Mouse (Mus musculus): ENCODE data around the gene Fxyd5.

The Fxyd5 gene

DNA sequence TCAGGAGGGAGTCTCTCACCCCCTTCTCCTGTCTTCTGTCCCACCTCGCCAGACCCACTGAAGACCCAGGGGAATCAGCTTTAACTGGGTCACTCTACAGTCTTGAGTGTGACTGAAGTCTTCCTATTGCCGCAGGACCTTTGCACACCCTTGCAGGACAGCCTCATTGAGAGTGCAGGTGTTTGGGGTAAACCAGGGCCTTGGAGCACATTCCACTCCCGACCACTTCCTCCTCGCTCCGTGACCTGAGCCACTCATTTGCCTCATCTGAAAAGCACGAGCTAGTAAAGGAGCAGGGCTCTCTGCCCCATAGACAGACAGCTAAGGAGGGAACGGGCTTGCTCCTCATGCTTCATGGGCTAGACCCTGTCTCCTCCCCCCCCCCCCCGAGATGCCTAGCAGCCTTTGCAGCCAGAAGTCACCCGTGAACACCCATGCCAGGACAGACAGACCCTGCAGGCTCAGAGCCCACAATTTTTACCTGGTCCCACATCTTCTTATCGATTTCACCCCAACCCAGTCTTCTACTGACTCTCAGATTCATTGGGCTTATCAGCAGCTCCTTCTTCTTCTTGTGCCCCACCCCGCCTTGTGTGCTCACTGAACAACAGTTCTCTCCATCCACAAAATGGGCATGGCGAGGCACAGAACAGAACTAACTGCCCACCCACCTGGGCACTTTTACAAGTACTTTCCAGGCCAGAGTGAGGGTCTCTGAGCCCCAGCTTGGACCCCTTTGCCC, 1.8 kb downstream of the Fxyd5 start:
- no peak for DNase-seq (ENCODE audit: low spot score in 2 of 2)

DNA sequence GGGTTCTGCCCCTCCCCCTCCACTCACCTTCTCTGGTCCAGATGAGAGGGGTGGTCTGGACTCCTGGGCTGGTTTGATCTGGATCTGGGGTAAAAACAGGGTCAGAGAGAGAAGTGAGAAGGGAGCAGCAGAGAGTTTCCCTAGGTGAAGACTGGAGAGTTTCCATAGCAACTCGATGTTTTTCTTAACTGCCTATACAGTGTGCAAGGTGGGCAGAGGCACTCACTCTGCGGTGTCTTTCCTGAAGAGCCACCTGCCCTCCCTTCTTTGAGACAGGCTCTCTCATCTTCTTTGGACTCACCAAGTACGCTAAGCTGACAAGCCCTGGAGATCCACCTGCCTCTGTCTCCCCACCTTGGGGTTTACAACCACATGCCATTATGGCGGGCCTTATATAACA, 3.3 kb downstream of the Fxyd5 start:
- no peak for DNase-seq (ENCODE audit: low spot score in 2 of 2)

DNA sequence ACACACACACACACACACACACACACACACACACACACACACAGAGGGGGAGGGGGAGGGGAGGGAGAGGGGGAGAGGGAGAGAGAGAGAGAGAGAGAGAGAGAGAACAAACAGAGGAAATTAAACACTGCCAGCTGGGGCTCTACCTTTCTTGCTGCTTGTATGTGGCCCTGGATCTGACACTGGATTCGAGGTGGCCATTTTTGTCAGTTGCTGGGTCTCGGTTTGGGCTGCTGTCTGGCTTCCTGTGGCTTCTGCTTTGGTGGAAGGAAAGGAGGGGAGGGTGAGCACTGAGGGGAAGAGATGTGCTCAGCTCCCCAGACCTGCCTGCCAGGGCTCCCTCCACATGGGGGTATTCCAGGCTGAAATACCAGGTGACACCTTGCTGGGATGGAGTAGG, 4.6 kb downstream of the Fxyd5 start:
- no peak for DNase-seq (ENCODE audit: low spot score in 2 of 2)

DNA sequence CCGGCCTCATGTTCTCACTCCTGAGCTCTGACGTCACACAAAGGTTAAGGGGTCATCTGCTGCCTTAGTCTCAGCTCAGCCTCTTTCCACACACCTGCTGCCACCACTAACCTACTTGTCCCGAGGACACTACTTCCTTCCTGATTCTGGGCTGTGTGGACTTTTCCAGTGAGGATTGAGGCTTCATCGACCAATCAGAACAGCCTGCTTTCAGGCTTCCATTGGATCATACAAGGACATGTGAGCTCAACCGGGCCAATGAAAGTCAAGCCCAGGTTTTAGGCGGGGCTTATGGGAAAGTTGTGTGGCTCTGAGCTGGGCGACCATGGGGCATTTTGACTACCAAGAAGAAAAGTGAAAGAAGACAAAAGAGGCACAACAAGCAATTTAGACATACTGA, 5.4 kb downstream of the Fxyd5 start:
- no peak for DNase-seq (ENCODE audit: low spot score in 2 of 2)

DNA sequence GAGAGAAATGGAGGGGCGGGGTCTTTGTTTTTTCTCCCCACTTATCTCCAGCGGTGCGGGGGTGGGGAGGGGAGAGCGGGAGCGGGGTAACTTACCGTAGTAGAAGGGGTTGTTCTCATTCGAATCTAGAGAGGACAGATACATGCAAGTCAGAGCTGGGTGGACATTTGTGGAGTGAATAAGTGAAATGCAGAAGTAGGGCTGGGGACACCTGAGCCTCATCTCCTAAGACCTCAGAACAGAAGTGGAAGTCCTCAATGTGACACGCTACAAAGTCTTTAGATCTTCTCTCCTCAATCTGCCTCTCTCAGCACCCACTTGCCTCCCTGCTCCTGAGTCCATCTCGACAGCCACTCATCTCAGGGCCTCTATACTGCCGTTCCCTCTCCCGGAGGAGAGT, 7.0 kb downstream of the Fxyd5 start:
- DNase-seq (ENCODE audit: low spot score in 2 of 2): no peak

DNA sequence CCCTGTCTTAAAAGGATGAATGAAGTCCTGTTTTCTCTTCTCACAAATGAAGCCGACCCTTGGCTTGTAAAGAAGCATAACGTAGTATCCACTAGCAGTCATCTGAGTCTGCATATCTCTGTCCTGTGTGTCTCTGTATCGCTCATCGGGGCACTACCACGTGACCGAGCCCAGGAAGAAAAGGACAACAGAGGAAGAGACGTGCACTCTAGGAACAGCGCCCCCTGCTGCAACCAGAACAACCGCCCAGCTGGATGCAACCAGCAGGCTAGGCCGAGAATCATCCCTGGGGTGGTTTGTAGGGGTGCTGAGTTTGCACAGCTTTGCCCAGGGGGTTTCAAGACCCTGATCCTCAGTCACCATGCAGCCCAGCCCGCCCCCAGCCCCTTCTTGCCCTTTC, 7.5 kb downstream of the Fxyd5 start:
- no peak for DNase-seq (ENCODE audit: low spot score in 2 of 2)

DNA sequence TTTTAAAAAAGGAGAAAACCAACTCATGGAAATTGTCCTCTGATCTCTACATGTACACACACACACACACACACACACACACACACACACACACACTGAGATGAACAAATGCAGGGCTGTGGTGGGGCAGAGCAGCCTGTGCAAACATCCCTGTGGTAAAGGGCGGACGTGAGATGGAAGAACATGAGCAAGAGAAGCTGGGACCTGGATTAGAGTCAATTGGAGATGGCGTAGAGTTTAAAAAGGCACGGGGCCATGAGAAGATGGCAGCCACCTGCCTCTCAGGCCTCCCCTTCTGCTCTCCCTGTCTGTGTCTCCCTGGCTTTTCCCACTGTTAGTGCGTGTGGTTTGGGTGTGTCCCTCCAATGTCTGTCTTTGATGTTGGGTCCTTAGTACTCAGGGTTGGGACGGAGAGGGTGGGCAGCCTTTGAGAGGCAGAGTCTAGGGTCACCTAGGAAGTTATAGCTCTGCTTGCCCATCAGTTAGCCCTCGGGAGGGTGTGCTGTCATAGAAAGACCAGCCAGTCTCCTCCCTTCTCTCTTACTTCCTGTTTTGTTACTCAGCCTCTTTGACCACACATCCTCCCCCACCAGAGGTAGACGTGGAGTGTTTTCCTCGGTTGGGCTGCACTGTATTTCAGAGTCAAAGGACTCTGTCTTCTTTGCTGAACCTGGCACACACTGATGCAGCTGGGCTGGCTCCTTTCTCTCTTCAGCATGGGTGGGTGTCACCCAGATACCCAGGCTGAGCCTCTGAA, 8.7 kb downstream of the Fxyd5 start:
- no peak for DNase-seq (ENCODE audit: low spot score in 2 of 2)

DNA sequence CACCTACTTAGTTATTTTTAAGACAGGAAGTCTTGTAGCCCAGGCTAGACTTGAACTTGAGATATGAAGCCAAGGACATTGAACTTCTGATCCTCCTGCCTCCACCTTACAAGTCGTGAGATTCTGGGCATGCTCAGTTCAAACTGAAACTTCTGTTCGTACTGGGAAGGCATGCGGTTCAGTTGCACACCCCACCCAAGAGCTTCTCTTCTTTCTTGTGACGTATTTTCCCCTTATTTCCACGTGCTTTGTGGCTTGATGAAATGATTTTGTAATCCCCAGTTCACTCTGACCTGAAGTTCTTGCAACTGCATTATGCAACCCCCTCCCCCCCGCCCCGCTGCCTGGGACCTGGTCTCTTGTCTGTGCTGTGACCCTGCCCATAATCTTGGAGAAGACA, 10.6 kb downstream of the Fxyd5 start:
- no peak for DNase-seq (ENCODE audit: low spot score in 2 of 2)

DNA sequence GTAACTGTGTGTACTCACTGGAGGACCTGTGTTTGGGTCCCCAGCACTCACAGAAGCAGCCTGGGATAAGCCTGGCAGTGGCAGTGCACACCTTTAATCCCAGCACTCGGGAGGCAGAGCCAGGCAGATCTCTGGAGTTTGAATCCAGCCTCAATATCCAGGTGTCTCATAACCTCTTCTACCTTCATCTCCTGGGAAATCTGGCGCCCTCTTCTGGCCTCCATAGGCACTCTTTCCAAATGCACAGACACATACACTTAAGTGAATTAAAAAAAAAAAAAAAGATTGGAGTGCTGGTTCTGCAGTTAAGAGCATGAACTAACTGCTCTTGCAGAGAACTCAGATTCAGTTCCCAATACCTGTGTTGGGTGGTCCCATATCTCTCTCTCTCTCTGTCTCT, 11.6 kb downstream of the Fxyd5 start:
- no peak for DNase-seq (ENCODE audit: low spot score in 2 of 2)

DNA sequence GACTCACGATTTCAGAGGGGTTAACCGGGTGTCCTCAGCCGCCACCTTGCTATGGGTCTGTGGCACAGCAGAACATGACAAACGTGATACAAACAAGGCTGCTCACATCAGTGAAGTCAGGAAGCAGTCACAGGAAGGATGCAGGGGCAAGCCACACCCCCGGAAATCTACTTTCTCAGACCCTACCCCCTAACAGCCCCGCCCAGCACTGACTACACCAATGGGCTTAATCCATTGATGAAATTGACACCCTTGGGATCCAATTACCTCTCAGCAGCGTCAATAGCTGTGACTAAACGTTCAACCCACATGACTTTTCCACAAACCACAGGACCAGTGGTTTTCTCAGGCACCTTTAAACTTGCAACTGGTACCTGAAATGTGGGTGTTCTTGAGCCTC, 13.7 kb downstream of the Fxyd5 start:
- no peak for DNase-seq (ENCODE audit: low spot score in 2 of 2)

DNA sequence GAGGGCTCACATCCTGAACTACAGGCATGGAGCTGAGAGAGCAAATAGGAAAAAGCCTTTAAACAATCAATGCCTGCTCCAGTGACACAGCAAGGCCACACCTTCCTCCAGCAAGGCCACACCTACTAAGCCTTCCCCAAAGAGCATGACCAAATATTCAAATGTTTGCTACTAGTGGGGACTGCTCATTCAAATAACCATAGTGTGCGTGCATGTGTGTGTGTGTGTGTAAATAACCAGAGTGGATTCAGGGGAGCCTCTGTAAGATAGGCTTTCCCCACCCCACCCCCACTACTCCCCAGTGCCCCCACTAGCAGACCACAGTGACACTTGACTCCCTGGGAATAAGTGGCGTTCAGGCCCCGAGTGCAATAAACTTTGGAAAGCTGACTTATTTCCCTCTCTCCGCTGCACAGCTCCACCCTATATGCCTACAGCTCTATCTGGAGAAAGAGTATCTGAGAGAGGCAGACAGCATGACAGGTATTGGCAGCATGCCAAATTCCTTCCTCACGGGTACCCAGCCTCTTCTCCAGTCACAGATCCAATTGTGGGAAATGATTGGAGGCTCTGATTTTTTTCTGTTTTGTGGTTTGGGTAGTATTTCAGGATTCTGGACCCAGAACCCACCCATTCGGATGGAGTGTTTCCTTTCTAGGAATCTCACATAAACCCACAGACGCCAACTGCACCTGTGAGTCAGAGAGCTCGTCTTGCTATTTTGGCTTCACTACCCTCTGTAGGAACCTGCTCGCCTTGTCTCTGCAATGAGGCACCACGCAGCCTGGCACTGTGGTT, 25.0 kb downstream of the Fxyd5 start:
- peak; percentile 69 to 87 for DNase-seq (ENCODE audit: low spot score in 2 of 2)

DNA sequence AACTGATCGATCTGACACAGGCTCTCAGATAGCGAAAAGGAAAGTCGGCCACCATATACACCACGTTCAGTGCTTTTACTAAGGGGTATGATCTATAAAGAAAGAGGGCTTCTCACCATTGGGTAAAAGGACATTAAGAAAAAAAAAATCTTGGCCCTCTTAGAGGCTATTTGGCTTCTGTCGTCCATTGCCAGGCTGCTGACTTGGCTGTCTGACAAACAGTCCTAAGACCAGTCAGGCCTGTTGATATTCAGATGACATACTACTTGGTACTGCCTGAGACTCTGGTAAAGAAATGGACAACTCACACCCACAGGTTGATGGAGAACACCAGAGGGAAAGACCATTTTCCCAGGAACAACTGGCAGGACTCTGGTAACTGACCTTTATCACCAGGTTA, 29.3 kb downstream of the Fxyd5 start:
- DNase-seq (ENCODE audit: low spot score in 2 of 2): no peak

DNA sequence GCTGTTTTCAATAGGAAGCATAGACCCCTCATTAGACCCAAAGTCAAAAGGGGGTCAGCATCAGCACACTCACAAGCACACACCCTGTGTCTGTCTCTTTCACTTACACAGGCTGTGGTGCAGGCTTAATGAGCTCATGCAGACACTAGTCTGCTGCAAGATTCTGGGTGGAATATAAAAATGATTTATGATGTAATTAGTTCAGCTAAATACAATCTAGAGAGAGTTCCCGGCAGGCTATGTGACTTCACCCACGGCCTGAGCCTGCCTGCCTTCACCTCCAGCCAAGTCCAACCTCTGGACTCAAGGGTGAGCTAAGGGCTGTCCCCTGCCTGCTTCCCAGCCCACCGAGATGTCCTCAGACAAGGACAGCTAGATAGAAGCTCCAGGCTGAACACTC, 33.4 kb downstream of the Fxyd5 start:
- DNase-seq (ENCODE audit: low spot score in 2 of 2): no peak

DNA sequence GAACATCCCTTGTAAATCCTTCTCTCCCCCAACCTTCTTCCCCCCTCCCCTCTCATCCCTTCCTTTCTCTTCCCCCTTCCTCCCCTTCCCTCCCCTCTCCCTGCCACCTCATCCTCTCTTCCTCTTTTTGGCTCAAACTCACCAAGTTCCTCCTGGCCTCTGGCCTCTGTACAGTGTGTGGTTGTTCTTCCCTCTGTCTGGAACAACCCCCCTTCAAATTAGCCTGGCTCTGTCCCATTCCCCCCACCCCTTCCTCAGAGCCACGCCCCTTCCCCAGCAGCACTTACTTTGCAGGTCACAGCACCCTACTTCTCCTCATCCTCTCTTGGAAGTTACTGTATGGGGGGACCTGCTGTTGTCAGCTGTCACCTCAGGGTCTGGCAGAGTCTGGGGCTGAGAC, 34.1 kb downstream of the Fxyd5 start:
- no peak for DNase-seq (ENCODE audit: low spot score in 2 of 2)

DNA sequence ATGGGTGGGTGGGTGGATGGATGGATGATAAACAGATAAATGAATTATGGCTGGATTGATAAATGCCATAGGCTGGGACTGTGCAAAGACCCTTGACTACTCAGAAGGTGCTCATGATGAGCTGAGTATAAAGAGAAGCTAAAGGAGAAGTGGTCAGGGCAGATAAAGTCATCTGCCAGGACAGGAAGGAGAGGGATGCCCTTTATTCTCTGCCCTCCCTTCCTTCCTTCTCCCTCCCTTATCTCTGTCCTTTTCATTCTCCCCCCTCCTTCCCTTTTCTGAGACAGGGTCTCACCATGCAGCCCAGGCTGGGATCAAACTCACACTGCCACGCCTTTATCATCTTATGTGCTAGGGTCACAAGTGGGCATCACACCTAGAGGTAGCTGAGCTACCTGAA, 34.5 kb downstream of the Fxyd5 start:
- no peak for DNase-seq (ENCODE audit: low spot score in 2 of 2)

DNA sequence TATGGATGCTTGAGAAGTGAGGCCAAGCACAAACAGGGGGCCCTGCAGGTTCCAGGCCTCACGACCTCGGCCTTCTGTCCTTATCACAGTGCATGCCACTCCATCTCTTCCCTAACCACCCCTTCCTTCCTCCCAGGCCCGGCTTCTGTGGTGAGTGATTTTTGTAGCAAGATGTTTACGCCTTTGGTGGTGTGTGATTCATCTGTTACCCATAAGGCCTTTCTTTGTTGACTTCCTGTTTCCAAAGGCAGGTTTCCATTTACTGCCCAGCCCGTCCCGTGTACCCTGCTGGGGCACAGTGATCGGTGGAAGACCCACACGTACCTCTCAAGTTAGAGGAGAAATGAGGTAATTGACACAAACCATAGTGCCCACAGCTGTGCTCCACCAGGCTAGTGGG, 39.6 kb downstream of the Fxyd5 start:
- no peak for DNase-seq (ENCODE audit: low spot score in 2 of 2)

DNA sequence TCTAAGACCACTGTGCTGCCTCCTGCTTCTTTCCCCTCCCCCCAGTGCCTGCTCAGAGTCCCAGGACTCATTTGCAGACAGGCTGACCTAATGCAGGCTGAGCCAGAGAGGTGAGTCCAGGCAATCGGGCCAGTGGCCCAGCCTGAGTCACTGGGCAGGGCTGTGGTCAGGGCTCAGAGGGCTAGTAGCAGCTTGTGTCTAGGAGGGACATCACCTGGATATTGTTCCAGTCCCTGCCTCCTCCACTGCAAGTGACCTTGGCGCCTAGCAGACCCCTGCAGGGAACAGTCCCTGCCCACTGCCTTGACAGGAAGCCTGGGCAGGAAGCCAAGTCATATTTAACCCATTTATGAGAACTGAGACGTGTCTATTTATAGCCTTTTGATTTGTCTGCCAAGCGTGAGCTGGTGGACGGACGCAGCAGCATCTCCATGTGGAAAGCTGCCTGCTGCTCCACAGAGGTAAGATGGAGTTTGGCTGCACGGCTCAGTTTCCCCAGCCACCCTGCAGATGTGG, 41.7 kb downstream of the Fxyd5 start:
- DNase-seq (ENCODE audit: low spot score in 2 of 2): peak in 1 of 2 experiments; percentile 18

DNA sequence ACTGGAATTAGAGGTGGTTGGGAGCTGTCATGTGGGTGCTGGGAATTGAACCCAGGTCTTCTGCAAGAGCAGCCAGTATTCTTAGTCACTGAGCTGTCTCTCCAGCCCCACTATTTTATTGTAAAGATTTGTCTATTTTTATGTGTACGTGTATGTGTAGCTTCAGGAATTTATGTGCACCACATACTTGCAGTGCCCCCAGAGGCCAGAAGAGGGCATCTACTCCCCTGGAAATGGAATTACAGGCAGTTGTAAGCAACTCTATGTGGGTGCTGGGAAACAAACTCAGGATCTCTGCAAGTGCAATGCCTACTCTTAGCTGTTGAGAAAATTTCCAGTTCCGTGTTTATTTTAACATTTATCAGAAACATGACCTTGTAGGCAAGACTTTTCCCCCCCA, 45.8 kb downstream of the Fxyd5 start:
- DNase-seq (ENCODE audit: low spot score in 2 of 2): no peak

DNA sequence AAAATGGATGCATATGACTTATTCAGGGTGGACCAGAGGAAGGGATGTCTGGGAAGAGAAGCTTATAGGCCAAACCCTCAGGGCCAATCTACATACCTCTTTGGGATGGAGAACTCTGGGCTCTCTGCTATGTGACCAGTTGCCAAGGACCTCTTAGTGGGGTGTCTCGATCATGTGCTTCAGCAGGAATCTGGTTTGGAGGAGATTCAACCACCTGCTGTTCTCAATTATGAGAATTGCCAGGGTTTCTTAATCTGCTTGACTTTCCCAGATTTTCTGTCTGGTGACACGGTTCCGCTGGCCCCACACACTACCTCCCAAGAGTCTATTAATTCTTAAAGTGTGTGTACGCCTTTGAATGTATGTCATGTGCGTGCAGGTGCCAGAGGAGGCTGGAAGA, 48.3 kb downstream of the Fxyd5 start:
- no peak for DNase-seq (ENCODE audit: low spot score in 2 of 2)

DNA sequence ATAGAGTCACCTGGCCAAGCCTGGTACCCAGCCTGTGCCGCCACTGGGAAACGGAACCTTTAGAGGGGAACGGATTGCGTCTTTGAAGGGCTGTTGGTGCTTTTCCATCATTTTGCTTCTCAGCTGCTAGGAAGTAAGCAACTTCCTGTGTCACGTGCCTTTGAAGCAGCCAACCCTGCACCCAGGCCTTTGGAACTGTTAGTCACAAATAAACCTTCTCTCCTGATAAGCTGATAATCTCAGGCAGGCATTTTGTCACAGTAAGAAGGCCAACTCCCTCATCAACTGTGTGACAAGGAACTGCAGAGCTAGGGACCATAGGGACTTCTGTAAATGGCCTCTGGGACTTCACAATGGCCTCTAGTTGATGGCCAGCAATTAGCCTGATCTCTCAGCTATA, 50.1 kb downstream of the Fxyd5 start:
- no peak for DNase-seq (ENCODE audit: low spot score in 2 of 2)

DNA sequence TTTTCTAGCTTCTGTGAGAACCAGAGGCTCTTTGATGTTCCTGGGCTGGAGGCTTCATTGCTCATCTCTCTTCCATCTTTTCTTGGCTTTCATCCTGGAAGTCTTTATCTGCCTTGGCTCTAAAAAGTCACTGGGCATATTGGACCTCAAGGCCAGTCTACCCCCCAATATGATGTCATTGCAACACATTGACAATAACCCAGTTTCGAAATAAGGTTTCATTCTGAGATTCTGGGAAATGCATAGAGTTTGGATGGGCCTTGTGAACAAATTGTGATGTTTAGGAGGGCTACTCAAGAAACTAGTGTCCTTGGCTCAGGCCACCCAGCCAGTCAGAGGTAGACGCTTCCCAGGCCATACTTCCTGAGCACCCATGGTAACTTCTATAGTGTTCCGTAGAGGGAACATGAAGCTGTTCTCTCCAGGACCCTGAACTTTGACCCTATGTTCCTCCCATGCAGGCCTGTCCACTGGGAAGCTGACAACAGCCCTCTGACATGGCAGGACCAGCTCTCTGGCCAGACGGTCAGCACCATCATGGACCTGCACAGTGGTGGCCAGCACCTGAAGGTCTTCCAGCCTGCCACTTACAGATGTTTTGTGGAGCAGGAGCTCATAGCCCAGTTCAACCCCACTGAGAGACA, 53.6 kb downstream of the Fxyd5 start:
- no peak for DNase-seq (ENCODE audit: low spot score in 2 of 2)

DNA sequence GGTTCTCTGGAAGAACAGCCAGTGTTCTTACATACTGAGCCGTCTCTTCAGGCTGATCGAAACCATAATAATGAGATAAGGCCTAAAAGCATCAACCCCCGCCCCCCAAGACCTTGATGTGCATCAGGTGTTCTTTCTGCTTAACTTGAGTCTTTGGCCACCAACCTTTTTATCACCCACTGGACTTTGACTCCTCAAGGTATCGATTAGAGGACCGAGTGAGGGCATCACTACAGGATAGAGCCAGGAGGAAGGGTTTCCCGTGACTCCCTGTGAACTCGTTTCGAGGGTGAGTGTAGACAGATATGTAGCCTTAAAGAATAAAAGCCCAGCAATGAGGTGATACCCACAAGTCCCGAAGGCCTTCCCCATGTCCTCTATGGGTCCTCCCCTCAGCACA, 56.9 kb downstream of the Fxyd5 start:
- DNase-seq (ENCODE audit: low spot score in 2 of 2): no peak

Measured in left cerebral cortex, adult 9 months (tissue).